Mouse (Mus musculus): ENCODE data around the gene Plcd3.

Gene Plcd3

DNA sequence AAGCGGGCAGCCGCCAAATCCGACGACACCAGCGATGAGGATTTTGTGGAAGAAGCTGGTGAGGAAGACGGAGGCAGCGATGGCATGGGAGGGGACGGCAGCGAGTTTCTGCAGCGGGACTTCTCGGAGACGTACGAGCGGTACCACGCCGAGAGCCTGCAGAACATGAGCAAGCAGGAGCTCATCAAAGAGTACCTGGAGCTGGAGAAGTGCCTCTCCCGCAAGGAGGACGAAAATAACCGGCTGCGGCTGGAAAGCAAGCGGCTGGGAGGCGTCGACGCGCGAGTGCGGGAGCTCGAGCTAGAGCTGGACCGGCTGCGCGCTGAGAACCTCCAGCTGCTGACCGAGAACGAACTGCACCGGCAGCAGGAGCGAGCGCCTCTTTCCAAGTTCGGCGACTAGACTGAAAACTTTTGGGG lies 16.1 kb upstream of the Plcd3 start:
- in situ Hi-C loops (cut with MseI, MboI) = no loop called here

DNA sequence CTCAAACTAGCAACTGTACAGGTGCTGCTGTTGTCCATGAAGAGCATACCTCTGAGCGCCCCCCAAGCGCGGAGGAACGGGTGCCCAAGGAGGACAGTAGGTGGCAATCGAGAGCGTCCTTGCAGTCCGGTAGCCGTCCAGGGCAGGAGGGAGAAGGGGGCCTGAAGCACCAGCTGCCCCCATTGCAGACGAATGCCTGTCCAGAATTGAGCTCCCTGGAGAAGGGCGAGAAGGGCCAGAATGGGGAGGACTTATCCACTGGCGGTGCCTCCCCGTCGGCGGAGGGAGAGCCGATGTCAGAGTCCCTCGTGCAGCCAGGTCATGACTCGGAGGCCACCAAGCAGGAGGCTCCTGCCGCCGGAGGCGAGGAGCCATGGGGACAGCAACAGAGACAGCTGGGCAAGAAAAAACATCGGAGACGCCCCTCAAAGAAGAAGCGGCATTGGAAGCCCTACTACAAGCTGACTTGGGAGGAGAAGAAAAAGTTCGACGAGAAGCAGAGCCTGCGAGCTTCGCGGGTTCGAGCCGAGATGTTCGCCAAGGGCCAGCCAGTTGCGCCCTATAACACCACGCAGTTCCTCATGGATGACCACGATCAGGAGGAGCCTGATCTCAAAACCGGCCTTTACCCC lies 15.6 kb upstream of the Plcd3 start:
- in situ Hi-C loops (cut with MseI, MboI) = no loop called here

DNA sequence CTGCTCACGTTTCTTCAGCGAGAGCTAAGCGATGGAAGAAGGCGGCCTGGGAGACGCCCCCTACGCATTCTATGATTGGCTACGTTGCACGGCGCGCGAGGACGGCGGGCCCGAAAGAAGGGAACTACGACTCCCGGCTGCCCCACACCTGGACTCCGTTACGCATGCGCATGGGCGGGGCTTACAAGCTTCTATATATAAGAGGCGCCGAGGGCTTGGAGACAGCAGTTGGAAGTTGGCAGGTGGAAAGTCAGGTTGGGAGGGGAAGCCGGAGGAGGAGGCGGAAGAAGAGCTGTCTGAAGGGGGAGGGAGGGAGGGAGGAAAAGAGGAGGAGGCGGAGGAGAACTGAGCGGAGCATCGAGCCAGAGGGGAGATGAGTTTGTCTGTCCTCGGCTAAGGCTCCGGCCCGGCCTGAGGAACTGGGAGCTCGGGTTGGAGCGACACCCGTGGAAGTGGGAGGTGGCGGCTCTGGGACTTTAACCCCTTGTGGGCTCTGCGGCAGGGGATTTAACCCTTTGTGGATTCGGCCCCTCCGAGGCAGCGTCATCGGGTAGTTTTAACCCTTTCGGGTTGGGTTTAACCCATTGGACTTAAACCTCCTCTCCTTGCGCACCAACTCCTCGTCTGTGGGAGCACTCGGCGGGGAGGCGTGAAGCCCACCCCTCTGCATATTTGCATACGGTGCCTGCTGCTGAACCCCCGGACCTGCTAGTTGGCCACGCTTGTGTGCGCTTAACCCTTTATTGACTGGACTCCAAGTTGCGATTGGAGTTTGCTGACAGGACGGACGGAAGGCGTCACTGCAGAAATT lies 14.8 kb upstream of the Plcd3 start, which contains the start of gene Hexim1:
Gene Hexim1 (plus strand): TSS at position 224 of the 811 bp plus-strand sequence.
- in situ Hi-C loops (cut with MseI, MboI) = no loop called here

DNA sequence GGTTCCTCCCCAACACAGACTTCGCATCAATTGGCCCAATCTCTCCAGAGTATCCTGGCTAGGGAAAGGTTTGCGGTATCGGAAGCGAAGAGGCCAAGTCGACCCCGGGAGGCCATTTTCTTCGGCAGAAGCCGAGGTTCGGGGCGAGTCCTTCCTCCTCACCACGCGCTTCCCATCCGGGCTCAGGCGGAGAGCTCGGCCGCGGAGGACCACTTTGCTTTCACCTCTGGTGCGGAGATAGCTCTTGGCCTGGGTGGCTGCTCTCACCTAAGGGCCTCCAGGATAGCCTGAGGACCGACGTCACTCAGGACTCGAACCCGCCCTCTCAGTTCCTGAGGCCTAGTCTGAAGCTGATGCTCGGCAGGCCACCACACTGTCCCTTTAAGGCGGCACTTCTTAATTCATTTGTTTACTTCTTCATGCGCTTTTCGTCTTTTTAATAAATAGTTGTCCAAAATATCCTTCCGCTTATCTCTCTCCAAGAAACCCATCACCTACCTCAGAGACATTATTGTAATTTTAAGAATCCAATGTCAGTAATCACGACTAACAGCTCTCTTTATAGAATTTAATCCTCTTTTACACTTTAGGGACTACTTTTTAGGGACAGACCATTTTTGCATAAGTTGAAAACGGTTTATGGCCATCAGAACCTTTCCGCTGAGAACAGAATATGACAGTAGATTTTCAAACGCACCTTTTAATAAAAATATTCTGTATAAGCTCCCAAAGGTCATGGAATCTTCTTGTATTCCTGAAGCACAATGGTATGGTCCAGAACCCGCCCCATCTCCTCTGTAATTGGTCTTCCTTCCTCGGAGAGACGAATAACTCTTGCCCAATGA lies 13.9 kb upstream of the Plcd3 start:
- in situ Hi-C loops (cut with MseI, MboI) = no loop called here

DNA sequence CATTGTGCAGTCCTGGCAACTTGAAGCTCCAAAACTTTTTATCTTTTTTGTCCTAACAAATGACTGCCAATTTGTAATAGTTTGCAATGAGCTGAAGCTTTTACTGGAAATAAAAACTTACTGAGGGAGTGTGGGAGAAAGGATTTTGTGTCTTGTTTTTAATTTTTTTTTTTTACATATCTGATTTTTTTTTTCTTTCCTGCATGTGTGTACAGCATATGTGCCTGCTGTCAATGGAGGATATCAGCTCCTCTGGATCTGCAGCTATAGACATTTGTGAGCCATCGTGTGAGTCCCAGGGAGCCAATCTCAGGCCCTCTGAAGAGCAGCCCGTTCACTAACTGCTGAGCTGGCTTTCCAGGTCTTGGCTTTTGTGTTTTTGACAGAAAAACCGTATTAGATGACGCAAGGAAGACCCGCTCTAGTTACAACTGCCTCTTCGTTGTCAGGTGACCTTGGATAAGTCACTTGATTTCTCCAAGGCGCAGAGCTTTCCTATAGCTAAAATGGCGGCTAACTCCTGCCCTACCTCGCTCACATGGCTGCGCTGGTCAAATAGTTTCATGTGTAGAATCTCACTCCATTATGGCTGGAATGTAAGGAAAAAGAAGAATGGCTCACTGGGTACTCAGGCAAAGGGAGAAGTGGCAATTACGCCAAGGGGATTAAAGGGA lies 12.9 kb upstream of the Plcd3 start:
- in situ Hi-C loops (cut with MseI, MboI) = no loop called here

DNA sequence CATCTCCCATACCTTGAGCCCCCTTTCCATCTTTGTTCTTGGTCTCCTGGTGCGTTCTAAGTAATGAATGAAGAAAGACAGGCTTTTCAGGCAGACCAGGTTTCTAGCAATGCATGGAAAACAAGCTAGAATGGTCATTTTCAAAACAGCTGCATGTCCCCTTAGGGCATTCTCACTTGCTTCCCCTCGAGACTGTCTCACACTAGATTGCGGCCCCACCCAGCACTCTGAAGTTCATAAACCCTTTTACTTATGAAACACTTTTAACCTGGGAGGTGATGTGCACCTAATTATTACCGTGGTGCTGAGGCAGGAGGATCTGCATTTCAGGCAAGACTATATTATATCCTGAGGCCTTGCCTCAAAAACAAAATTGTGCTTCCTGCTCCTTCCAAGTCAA lies 12.3 kb upstream of the Plcd3 start:
- in situ Hi-C loops (cut with MseI, MboI) = no loop called here

DNA sequence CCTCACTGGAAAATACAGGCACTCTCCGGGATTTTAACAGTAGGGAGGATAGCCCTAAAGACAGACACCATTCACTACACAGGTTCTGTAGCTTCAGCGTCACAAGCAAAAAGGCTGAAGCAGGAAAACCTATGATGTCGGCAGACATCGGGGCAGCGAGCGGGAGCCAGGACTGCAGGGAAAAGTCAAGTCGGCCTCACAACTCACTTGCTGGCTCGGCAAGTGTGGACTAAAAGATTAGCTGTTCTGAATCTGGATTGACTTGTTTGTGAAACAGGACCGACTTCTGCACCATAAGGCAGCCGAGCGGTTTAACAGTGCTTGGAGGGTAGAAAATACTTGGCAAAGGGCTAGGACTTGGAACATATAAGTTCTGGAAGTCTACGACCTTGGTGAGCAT lies 11.5 kb upstream of the Plcd3 start:
- in situ Hi-C loops (cut with MseI, MboI) = no loop called here

DNA sequence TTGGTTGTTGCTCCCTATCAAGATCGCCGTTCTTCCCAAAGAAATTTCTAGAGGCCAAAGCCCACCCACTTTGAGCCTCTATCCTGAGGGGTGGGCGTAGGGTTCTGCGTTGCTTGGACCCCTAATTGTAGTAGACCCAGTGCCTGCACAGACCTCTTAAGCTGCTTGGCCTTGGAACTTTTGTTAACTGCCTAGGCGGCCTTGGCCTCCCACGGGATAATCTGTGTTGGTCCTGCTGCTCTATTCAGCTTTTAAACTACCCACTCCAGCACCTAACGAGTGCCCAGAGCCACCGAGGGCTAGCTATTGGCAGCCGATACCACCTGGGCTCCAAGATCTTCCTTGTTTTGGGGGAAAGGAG lies 11.1 kb upstream of the Plcd3 start:
- in situ Hi-C loops (cut with MseI, MboI) = no loop called here

DNA sequence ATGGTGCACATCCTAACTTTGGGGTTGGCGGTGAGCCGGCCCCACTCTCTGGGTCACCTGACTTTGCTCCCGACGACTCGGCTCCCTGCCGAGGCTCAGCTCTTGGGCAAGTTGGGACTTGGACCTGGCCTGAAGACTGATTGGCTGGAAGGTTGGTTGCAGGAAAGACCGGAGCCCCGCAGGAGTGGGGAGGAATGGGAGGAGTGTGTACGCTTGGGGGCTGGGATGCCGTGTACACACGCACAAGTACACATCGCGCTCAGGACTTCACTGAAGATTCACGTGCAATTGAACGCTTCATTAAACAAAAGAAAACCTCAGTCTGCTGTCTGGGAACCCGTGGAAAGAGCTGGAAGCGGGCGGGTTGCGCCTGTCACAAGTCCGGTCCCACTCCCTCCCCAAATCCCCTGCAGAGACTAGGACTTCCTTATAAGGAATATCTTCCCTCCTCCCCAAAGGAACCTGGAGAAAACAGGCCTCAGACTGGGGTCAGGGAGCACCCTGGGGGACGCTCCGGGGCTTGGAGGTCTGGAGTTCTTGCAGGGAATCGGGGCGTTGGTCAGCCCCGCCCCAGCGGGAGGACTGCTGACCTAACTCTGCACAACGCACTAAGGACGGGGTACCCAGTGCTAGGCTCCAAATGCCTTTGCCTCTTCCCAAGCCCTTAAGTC lies 10.6 kb upstream of the Plcd3 start:
- in situ Hi-C loops (cut with MseI, MboI) = no loop called here

DNA sequence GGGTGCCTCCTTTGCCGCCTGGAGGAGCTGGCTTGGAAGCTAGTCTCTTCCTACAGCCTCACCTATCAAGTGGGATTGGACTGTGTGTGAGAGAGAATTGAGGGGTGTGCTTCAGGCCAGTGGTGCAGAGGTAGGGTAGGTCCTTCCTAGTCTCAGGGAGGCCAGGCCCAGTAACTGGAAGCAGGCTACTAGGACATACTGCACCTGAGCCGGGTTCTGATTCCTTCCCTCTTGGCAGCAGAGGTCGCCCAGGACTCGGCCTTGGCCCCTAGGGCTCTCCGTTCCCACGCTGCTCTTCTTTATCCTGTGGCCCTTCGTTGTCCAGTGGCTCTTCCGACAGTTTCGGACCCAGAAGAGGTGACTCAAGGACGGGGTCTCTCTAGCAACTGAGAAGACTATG lies 9.8 kb upstream of the Plcd3 start:
- in situ Hi-C loops (cut with MseI, MboI) = no loop called here

DNA sequence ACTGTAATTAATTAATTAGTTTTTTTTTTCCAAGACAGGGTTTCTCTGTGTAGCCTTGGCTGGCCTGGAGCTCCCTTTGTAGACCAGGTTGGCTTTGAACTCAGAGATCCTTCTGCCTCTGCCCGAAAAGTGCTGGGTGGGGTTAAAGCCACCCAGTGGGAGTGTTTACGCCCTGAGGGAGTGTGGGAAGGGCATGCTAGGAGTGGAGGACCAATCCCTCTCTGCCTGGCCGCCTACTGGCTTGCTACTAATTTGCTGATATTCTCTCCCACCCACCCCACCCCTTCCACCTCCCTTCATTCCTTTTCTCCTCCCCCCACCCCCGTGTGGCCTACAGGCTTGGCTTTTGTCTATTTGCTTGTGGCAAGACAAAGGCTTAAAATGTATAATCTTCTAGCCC lies 4.9 kb upstream of the Plcd3 start:
- in situ Hi-C loops (cut with MseI, MboI) = no loop called here

DNA sequence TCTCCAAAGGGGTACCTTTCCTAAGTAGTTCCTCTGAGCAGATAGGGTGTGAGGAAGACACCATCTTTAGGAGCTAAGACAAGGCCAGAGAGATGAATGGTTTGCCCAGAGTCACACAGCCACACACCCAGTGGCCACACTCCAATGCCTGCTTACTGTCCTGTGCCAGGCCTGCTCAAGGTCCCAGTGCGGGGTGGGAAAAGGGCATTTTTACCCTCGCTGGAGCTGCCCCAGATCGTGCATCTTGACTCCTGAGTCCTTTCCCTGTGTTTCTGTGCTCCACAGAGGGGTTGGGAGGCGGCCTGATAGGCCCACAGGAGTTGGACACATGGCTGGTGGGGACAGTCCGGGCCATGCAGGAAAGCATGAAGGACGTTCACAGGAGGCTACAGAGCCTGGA lies 4.4 kb upstream of the Plcd3 start:
- in situ Hi-C loops (cut with MseI, MboI) = no loop called here

DNA sequence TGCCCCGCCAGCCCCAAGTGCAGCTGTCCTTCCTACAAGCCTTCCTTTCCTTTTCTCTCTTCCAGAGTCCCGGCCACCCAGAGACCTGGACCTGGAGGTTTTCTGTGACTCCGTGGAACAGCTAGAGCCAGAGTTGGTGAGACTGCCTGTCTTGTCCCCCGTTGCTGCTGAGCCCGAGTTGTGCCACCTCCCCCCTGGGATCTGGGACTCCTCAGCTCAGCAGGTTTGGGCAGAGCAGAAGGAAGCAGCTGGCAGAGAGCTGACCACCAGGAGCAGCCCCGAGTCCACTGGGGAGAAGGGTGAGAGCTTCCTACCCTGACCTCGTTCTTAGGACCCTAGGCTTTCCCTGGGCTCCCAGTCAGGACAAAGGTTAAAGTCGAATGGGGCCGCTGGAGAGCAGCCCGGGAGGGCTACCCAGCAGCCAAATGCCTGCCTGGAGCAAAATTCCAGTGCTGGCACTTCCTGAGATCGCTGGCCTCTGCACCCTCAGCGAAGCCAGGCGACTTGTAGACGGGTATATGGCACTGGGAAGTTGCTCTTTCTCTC lies 3.8 kb upstream of the Plcd3 start:
- in situ Hi-C loops (cut with MseI, MboI) = no loop called here

DNA sequence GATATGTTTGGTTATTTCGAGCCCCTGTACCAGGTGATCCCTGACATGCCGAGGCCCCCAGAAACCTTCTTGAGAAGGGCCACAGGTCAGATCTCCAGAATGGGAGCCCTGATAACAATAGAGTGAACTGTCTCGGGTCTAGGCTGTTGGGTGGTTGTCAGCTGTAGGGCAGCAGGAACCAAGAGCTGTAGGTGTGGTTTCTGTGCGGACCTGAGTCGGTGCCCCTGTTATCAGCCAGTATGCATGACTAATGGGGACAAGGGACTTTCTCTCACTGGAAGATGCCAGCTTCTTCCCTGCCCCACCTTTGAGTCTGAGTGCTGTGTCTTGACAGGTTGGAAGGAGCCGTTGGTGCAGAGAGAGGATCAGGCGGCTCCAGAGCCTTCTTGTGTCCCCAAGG lies 3.0 kb upstream of the Plcd3 start:
- in situ Hi-C loops (cut with MseI, MboI) = loop anchor here (5.0 kb wide), 1 partner anchor 53 kb away; no protein-coding TSS in a partner anchor

DNA sequence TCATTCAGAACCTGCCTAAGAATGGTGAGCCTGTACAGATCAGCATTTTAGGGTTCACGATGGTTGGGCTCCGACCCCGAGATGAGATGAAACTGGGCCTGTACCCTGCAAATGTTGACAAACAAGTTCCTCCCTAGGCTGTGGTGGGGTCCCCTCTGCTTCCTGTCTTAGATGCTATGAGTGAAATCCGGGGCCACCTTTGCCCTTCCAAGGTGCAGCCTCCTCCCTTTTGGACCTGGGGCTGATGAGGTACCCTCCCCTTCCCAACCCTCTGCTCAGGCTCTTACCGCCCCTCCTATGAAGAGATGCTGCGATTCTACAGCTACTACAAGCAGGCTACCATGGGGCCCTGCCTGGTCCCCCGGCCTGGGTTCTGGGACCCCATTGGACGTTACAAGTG lies 2.2 kb upstream of the Plcd3 start:
- in situ Hi-C loops (cut with MseI, MboI) = loop anchor here (5.0 kb wide), 1 partner anchor 54 kb away; no protein-coding TSS in a partner anchor

DNA sequence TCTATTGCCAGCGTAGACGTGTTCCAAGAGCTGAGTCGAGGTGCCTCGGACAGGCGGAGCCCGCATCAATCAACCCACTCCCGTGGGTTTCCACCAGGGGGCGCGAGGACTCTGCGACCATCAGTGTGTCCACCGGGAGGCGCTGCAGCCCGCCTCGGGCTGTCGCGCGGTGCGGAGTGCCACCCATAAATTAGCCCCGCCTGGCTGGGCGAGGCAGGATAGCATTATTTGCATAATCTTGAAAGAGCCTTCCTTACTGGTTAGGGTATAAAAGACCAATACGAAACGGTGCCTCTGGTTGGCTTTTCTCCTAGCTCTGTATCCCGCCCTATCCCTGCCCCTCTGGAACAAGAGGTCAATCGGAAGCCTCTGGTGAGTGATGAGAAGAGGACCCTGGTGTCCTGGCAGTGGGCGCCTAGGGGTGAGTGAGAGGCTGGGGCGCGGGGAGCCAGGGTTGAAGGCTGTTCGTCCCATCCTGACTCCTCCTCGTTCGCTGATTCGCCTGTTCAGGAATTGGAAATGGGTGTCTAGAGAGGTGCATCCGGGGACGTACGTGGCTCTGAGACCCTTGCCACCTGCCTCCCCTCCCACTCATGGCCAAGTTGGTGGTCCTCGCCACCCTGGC lies 1.4 kb upstream of the Plcd3 start:
- in situ Hi-C loops (cut with MseI, MboI) = loop anchor here (5.0 kb wide), 1 partner anchor 54 kb away; no protein-coding TSS in a partner anchor

DNA sequence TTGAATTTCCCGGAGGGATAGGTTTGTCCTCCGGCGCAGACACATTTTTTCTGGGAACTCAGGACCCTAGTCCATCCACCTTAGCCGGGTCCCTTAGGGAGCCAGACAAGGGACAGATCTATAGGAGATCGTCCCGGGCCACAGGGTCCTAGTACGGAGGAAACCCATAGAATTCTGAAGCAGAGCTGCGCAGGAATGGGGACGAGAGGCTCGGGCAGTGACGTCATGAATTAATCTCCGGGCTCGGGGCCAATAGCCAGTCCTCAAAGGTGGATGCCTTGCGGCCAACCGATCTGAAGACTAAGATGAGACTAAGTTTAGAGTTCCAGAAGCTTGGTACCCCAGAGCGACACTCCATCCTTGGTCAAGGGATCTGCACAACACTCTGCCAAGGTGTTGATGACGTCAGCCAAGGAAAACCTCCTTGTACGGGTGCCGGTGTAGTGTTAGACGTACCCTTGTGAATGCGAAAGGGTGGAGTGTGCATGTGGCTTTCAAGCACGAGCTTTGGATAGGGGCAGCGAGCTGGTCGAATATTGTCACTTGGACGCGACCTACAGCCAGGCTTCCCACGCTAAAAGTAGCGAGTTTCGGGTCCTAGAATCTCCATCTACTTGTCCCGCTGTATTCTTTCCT lies 526 bp upstream of the Plcd3 start:
- in situ Hi-C loops (cut with MseI, MboI) = loop anchor here (5.0 kb wide), 1 partner anchor 55 kb away; no protein-coding TSS in a partner anchor

DNA sequence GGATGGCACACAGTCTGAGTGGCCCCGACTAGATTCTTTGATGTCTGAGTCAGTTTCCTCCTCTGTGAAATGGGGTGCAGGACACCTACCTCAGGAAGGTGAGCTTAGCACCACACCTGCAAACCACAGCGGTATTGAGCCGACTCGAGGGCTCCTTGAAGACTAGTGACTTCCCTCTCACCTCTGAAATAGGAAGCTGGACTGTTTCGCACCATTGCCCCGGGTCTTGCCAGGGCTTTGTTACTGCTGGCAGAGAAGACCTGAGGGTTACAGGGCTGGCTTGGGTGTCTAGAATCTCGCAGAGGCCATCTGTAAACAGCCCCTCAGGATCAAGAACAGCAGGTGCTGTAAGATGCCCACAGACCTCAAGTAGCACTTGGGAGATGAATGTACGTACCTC lies 1.1 kb downstream of the Plcd3 start:
- in situ Hi-C loops (cut with MseI, MboI) = loop anchor here (5.0 kb wide), 1 partner anchor 57 kb away; no protein-coding TSS in a partner anchor

DNA sequence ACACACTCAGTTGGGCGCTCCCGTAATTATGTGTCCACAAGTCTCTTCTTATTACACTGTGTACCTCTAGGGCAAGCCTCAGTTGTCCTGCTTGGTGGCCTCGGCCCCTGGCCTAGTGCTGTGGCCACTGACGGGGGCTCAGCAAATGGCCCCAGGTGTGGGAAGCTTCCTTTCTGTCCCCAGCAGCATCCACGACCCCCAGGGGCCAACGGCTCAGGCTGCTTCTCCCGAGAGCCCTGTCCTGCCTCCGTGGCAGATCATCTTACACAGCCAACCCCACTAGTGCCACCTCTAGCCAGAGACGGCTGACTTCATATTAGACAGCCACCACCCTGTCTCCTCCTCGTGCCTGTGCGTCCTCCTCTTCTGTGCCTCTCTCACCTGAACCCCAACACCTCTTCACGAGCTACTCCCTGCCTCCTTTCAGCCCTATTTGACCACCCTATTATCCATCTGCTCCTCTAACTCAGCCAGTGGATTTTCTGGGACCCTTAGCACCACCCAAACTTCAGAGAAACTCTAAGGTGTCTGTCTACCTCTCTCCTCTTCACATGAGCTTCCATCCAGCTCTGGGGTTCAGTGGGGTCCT lies 2.0 kb downstream of the Plcd3 start:
- in situ Hi-C loops (cut with MseI, MboI) = no loop called here
